Mouse (Mus musculus): ENCODE results near the gene Swsap1.
A peak's percentile ranks its signal among the peaks of the same experiment; 100 is the strongest.

The Swsap1 gene

GRCm38 (mm10) chr9:21955570-21956281, at the start of gene Swsap1:
Swsap1 (plus strand) TSS chr9:21955755.
- peak; percentile 98 to 99 for DNase-seq (ENCODE audit: low spot score in 2 of 2)

- no peak for DNase-seq (ENCODE audit: low spot score in 2 of 2)
Observed at GRCm38 (mm10) chr9:21908216-21908615, 47.3 kb upstream of the Swsap1 start.

- no peak for DNase-seq (ENCODE audit: low spot score in 2 of 2)
Observed at GRCm38 (mm10) chr9:21909474-21910223, 45.9 kb upstream of the Swsap1 start.

- DNase-seq (ENCODE audit: low spot score in 2 of 2), result no peak
Observed at GRCm38 (mm10) chr9:21916851-21917492, 38.6 kb upstream of the Swsap1 start.

GRCm38 (mm10) chr9:21917493-21918034, 38.0 kb upstream of the Swsap1 start:
- peak in 1 of 2 experiments; percentile 37 for DNase-seq (ENCODE audit: low spot score in 2 of 2)

- peak; percentile 90 to 98 for DNase-seq (ENCODE audit: low spot score in 2 of 2)
Observed at GRCm38 (mm10) chr9:21918035-21918592, 37.4 kb upstream of the Swsap1 start, which contains the start of gene Rab3d. Rab3d (minus strand) TSS chr9:21918192.

GRCm38 (mm10) chr9:21918692-21919384, 36.7 kb upstream of the Swsap1 start:
- DNase-seq (ENCODE audit: low spot score in 2 of 2), result no peak

GRCm38 (mm10) chr9:21923036-21923435, 32.5 kb upstream of the Swsap1 start:
- DNase-seq (ENCODE audit: low spot score in 2 of 2), result no peak

- no peak for DNase-seq (ENCODE audit: low spot score in 2 of 2)
Observed at GRCm38 (mm10) chr9:21923490-21924098, 32.0 kb upstream of the Swsap1 start.

GRCm38 (mm10) chr9:21924099-21924493, 31.5 kb upstream of the Swsap1 start:
- peak; percentile 59 to 83 for DNase-seq (ENCODE audit: low spot score in 2 of 2)

GRCm38 (mm10) chr9:21925034-21925433, 30.5 kb upstream of the Swsap1 start:
- no peak for DNase-seq (ENCODE audit: low spot score in 2 of 2)

GRCm38 (mm10) chr9:21925506-21925905, 30.0 kb upstream of the Swsap1 start:
- no peak for DNase-seq (ENCODE audit: low spot score in 2 of 2)

GRCm38 (mm10) chr9:21926155-21926554, 29.4 kb upstream of the Swsap1 start:
- no peak for DNase-seq (ENCODE audit: low spot score in 2 of 2)

- DNase-seq (ENCODE audit: low spot score in 2 of 2), result no peak
Observed at GRCm38 (mm10) chr9:21926784-21927183, 28.8 kb upstream of the Swsap1 start.

- DNase-seq (ENCODE audit: low spot score in 2 of 2), result peak in 1 of 2 experiments; percentile 64
Observed at GRCm38 (mm10) chr9:21927208-21927753, 28.3 kb upstream of the Swsap1 start, which contains the start of the genes Ccdc159 and Tmem205. Ccdc159 (plus strand) TSS chr9:21927471. Tmem205 (minus strand) TSS chr9:21927556.

GRCm38 (mm10) chr9:21929208-21929607, 26.3 kb upstream of the Swsap1 start:
- no peak for DNase-seq (ENCODE audit: low spot score in 2 of 2)

- DNase-seq (ENCODE audit: low spot score in 2 of 2), result no peak
Observed at GRCm38 (mm10) chr9:21932006-21932405, 23.5 kb upstream of the Swsap1 start.

GRCm38 (mm10) chr9:21932445-21933137, 23.0 kb upstream of the Swsap1 start:
- DNase-seq (ENCODE audit: low spot score in 2 of 2), result no peak

- DNase-seq (ENCODE audit: low spot score in 2 of 2), result no peak
Observed at GRCm38 (mm10) chr9:21934021-21934420, 21.5 kb upstream of the Swsap1 start.

All from spleen, postnatal 10 days (tissue).